Mouse (Mus musculus) neural tube, embryonic 12.5 days (tissue): ENCODE measurements around the gene Vgll2. TPM values are rescaled to one million over a fixed set of nuclear protein-coding genes. Genes with fewer than 3 reads are reported as not detected.

Experiments
- ATAC-seq: fragments of 200-750 bp; cut with Nextera tagmentation; 2 replicates; pipeline ENCODE4 v1.8.0; 2017; ENCODE audit warnings: low read depth, mild to moderate bottlenecking, moderate TSS enrichment, moderate library complexity; ENCODE audit not compliant: low FRiP score
- H3K27ac ChIP-seq: fragments of 300-500 bp; sonication (generic); 2 replicates; pipeline ENCODE4 v1.5.1; 2016
- H3K27me3 ChIP-seq: fragments of 300-500 bp; sonication (generic); replicated peaks from 2 replicates; pipeline ENCODE4 v1.6.1; 2016; ENCODE audit warnings: mild to moderate bottlenecking
- H3K36me3 ChIP-seq: fragments of 300-500 bp; sonication (generic); 2 replicates; pipeline ENCODE4 v1.6.1; 2016; ENCODE audit warnings: mild to moderate bottlenecking
- H3K4me1 ChIP-seq: fragments of 300-500 bp; sonication (generic); 2 replicates; pipeline ENCODE4 v1.6.1; 2016
- H3K4me2 ChIP-seq: fragments of 300-500 bp; sonication (generic); replicated peaks from 2 replicates; pipeline ENCODE4 v1.6.1; 2016; ENCODE audit warnings: mild to moderate bottlenecking
- H3K4me3 ChIP-seq: fragments of 300-500 bp; sonication (generic); 2 replicates; pipeline ENCODE4 v1.5.1; 2016
- H3K9ac ChIP-seq: fragments of 300-500 bp; sonication (generic); 2 replicates; pipeline ENCODE4 v1.6.1; 2016; ENCODE audit warnings: mild to moderate bottlenecking
- H3K9me3 ChIP-seq: fragments of 300-500 bp; sonication (generic); 2 replicates; pipeline ENCODE4 v1.6.1; 2016; ENCODE audit warnings: mild to moderate bottlenecking
- WGBS: fragments of 180-500 bp; shearing (Covaris S2); methylation state at CpG from one replicate; pipeline ENCODE4 v1.1.7; 2016; 5-methylcytosine and 5-hydroxymethylcytosine counted together
- microRNA-seq: library from miRNA; unstranded; fragments of <30 nt; microRNA quantifications from one replicate; pipeline ENCODE4, GENCODE M21; 2017
- polyA plus RNA-seq: library from polyadenylated mRNA; unstranded; fragments of >200 nt; fragmentation: Nextera tagmentation; extraction: Ambion mirVana; gene quantifications from 2 replicates; pipeline ENCODE4 v1.2.1, GENCODE M21; 2016

Vgll2 gene
- polyA plus RNA-seq, 1 experiment from 2014 or later, result 8.0 TPM

DNA sequence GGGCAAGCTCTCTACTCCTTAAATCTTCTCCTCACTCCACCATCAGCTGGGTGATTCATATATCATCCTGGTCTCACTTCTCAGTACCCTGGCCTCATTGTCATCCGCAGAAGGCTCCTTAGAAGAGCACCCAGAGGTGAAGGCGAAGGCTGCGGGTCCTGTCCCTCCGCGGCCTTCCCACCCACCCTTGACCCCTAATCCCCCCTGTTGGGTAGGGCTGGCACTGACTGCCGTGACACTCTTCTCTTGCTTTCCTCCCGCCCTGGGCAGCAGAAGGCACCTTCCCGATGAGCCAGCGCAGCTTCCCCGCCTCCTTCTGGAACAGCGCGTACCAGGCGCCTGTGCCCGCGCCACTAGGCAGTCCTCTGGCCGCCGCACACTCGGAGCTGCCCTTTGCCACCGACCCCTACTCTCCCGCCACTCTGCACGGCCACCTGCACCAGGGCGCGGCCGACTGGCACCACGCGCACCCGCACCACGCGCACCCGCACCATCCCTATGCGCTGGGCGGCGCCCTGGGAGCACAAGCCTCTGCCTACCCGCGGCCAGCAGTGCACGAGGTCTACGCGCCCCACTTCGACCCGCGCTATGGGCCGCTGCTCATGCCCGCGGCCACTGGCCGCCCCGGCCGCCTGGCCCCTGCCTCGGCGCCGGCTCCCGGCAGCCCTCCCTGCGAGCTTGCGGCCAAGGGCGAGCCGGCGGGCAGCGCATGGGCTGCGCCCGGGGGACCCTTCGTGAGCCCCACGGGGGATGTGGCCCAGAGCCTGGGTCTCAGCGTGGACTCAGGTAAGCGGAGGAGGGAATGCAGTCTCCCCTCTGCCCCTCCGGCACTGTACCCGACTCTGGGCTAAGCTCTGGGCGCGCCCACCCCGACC is 5.1 kb downstream of the Vgll2 start:
- peak overlapping the region; percentile 47; the same call in 1 of the 2 replicates for H3K9ac ChIP-seq
- H3K27ac ChIP-seq, result no peak overlapping the region
- no peaks in the 10 kb centered on the region for H3K9me3 ChIP-seq
- no peaks in the 10 kb centered on the region for H3K36me3 ChIP-seq
- peak overlapping the region; percentile 85 for H3K4me2 ChIP-seq
- H3K4me1 ChIP-seq, result peaks cover 21% of the 10 kb centered on the region
- peaks cover 88% of the 10 kb centered on the region for H3K27me3 ChIP-seq
- 1% methylated on average over 67 of the region's 68 CpGs for WGBS
- ATAC-seq, result peak; percentile 62
- H3K4me3 ChIP-seq, result peak overlapping the region; percentile 42

DNA sequence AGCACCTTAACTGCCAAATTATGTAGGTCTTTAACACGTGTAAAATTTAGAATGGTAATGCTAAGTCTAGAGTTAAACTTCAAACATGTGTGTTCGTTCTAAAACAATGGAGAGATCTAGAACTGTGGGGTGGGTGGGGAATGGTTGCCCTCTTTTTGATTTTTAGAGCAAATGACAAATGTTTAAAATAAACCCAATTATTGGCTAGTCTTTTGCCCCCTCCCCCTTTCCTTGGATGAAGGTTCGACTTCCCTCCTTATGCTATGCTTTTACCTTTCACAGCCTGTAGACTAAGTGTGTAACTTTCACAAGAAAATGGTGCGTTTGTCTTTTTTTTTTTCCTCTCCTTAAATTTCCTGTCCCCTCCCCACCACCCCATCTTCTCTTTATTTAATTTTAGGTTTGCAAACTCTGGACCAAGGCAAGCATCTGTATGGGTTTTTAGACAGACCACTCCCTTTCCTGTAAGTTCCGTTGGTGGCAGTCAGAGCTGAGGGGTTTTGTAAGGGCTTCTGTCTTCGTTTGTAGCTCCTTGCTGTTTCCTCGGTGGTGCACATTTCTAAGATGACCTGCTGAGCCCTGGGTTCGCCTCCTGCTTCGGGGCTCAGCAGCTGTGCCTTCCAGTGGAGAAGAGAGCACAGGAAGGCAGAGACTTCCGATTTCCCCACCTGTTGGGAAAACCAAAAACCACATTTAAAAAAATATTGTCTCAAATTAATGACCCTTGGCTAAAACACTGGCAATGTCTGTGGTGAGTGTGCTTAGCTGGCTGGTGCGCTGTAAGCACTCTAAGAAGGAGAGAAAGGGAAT is 6.5 kb downstream of the Vgll2 start:
- Histone ChIP-seq H3K9ac (no peak overlapping the region), H3K4me1 (peaks cover 11% of the 10 kb centered on the region), H3K27me3 (peaks cover 77% of the 10 kb centered on the region), H3K4me2 (no peak overlapping the region), H3K36me3 (no peaks in the 10 kb centered on the region), H3K9me3 (no peaks in the 10 kb centered on the region), H3K27ac (no peak overlapping the region), H3K4me3 (no peak overlapping the region)
- WGBS, result 2% methylated on average over 11 of the region's 11 CpGs
- no peak for ATAC-seq

DNA sequence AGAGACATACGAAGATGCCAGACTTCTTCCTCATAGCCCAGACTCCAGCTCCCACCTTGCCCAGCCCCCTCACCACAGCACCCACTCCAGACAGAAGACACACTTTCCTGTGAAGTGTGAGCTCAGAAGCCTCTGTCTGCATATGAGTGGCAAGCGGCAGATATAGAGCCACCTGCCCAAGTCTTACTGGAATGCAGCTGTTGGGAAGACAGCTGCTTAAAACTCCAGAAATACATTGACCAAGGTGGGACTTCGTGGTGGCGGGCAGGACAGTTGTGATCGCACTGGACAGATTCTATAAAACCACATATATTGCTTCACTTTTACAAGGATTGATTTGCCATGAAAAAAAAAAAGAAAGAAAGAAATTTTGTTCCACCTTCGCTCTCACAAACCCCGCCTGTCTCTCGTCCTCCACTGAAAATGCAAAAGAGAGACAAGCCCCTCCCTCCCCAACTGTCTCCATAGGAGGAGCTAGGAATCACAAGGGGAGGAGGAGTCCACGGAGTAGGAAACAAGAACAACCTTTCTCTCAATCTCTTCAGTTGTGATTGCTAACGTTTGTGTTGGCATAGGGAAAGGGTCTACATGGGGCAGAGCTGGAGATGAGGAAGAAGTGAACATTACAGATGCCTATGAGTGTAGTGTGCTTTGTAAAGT is 7.2 kb downstream of the Vgll2 start:
- no peak overlapping the region; the same call in 1 of the 2 replicates for H3K4me2 ChIP-seq
- H3K27ac ChIP-seq, result no peak overlapping the region
- no peaks in the 10 kb centered on the region for H3K36me3 ChIP-seq
- ATAC-seq, result no peak
- no peaks in the 10 kb centered on the region for H3K9me3 ChIP-seq
- peaks cover 69% of the 10 kb centered on the region for H3K27me3 ChIP-seq
- H3K9ac ChIP-seq, result no peak overlapping the region
- under 1% methylated on average over 10 of the region's 10 CpGs for WGBS
- H3K4me3 ChIP-seq, result no peak overlapping the region
- H3K4me1 ChIP-seq, result peaks cover 11% of the 10 kb centered on the region

DNA sequence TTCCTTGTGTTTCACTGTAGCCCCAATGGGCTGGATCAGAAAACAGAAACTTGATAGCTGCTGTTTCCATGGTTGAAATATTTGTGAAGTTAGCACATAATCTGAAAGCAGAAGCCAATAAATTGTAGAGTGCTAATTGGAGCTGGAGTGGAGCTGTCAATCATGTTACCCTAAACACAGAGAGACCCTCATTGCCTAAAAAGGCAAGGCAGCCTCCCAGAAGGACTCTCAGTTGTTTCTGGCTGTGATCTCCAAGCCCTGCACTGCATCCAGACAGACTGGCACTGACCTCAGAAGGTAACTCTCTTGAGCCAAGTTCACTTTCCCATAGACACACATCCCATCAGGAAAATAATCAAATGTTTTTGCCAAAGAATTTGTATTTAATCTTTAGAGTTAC is 11.4 kb downstream of the Vgll2 start:
- H3K36me3 ChIP-seq, result no peaks in the 10 kb centered on the region
- no peak for ATAC-seq
- H3K9ac ChIP-seq, result no peak overlapping the region
- no peak overlapping the region for H3K27ac ChIP-seq
- H3K4me3 ChIP-seq, result no peak overlapping the region
- H3K27me3 ChIP-seq, result peaks cover 32% of the 10 kb centered on the region
- H3K4me2 ChIP-seq, result no peak overlapping the region
- no peaks in the 10 kb centered on the region for H3K4me1 ChIP-seq
- no peaks in the 10 kb centered on the region for H3K9me3 ChIP-seq

DNA sequence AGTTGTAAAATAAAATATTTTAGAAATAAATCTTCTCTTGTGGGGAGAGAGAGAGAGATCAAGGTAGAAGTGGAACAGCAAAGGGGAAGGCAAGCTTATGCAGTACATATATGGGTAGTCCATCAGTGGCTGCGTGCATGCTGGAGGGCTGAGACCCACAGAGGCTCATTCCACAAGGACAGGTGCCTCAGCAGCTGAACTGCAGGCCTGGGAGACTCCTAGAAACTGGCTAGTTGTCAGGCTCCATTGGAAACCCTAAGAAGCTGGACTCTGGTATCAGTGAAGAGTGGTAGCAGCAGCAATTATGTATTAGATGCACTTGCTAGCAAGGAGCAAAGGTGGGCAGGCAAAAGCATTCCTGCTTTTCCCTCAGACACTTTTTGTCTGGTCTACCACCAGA is 17.1 kb downstream of the Vgll2 start:
- no peaks in the 10 kb centered on the region for H3K9me3 ChIP-seq
- no peaks in the 10 kb centered on the region for H3K36me3 ChIP-seq
- no peak overlapping the region for H3K9ac ChIP-seq
- H3K4me1 ChIP-seq, result no peaks in the 10 kb centered on the region
- no peak overlapping the region for H3K4me3 ChIP-seq
- H3K4me2 ChIP-seq, result no peak overlapping the region
- ATAC-seq, result no peak
- 79% methylated on average over 1 of the region's 1 CpGs for WGBS
- no peaks in the 10 kb centered on the region for H3K27me3 ChIP-seq
- no peak overlapping the region for H3K27ac ChIP-seq

DNA sequence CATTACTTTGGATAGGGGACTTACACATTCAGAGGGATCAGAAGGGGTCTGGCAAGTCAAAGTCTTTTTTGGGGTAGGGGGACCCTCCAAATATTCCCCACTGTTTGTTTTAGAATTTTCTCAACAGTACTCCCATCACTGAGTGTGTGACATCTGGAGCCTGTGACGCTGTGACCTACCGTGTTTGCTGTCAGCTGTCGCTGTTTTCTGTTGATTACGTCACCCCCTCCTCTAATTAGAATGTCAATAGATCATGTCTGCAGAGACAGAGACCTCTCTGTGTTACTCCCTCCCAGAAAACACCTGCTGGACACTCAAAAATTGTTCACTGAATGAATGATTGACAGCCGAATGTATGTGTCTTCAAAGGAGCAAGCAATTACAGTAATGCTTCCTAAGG is 20.8 kb downstream of the Vgll2 start:
- 68% methylated on average over 5 of the region's 5 CpGs for WGBS
- H3K9ac ChIP-seq, result no peak overlapping the region
- no peak overlapping the region for H3K4me3 ChIP-seq
- no peak overlapping the region for H3K4me2 ChIP-seq
- H3K27ac ChIP-seq, result no peak overlapping the region
- no peak for ATAC-seq
- H3K4me1 ChIP-seq, result no peaks in the 10 kb centered on the region
- no peaks in the 10 kb centered on the region for H3K27me3 ChIP-seq
- H3K36me3 ChIP-seq, result no peaks in the 10 kb centered on the region
- no peaks in the 10 kb centered on the region for H3K9me3 ChIP-seq

DNA sequence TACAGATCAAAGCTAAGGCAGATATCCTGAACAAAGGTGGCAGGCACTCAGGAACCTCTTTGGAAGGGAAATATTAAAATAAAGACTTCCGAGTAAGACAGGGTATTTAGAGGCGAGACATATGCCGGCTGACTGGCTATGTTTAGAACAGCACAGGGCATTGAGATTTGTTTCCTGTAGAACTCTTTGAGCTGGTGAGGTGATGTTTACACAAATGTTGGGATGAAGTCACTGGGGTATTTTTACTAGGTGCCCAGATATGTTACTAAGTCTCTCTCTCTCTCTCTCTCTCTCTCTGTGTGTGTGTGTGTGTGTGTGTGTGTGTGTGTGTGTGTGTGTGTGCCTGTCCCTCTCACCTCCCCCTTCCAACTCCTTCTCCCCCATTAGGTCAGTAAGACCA is 26.0 kb downstream of the Vgll2 start:
- no peak for ATAC-seq
- H3K4me3 ChIP-seq, result no peak overlapping the region
- no peak overlapping the region for H3K27ac ChIP-seq
- no peak overlapping the region for H3K9ac ChIP-seq
- no peaks in the 10 kb centered on the region for H3K9me3 ChIP-seq
- 77% methylated on average over 3 of the region's 3 CpGs for WGBS
- no peaks in the 10 kb centered on the region for H3K36me3 ChIP-seq
- H3K4me1 ChIP-seq, result no peaks in the 10 kb centered on the region
- no peak overlapping the region for H3K4me2 ChIP-seq
- no peaks in the 10 kb centered on the region for H3K27me3 ChIP-seq

DNA sequence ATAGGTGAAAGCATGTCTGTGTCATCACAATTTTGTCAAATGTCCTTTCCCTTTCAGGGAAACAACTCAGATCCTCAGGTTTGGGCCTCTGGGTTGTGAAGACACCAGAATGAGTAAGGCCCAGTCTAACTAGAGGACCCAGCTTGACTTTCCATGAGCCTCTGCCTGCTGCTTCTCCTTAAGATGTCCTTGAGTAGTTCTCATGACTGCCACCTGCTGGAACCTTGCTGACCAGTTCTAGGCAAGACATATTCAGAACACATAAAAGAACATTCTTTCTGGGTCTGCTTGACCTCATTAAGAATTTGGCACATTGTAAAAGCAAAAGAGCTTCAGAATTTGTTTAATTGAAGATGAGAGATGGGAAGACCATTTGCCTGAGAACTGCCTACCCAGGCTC is 50.2 kb downstream of the Vgll2 start:
- H3K27ac ChIP-seq, result no peak overlapping the region
- no peak overlapping the region for H3K4me3 ChIP-seq
- no peaks in the 10 kb centered on the region for H3K9me3 ChIP-seq
- no peak overlapping the region for H3K9ac ChIP-seq
- ATAC-seq, result peak; percentile 82; the same call in 1 of the 2 replicates
- no peaks in the 10 kb centered on the region for H3K4me1 ChIP-seq
- no peaks in the 10 kb centered on the region for H3K36me3 ChIP-seq
- H3K4me2 ChIP-seq, result no peak overlapping the region
- H3K27me3 ChIP-seq, result no peaks in the 10 kb centered on the region

Small RNAs within 50 kb of the gene (microRNA-seq; reads per million reads assigned to microRNA genes)
- gene Gm24084, result not detected

Other genes with a start within 250 kb of the Vgll2 start
- not detected in 2 replicates for gene Ros1, start 172.7 kb downstream of the Vgll2 start, polyA plus RNA-seq
- 35.0 and 42.0 TPM in 2 replicates for gene Dcbld1, start 211.1 kb downstream of the Vgll2 start, polyA plus RNA-seq